Mouse (Mus musculus): Measurements from ENCODE around the gene Usp17lb.
"Not testable (repeated sequence)": the region's sequence is repeated elsewhere in the genome, so short reads cannot be mapped to it uniquely, and the experiment has no call there.

Usp17lb gene

DNA sequence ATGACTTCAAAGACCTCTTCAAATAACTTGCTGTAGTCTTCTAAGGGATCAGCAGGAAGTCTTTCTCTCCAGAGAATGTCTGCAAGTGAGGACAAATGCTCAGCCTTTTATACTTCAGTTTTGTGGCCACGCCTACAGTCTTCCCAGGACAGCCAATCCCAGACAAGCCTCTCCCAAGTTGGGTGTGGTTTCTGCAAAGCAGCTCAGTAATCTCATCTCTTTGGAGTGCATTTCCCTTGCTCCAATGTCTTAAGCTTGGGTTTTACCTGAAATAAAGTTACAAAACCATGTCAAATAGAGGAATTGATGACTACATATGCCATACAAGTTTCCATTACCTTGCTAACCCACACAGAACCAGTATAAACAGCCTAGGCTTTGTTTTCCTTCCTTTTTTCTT lies at the start of gene Usp17lb:
TSS of gene Usp17lb (minus strand) at position 101 of the 400 bp plus-strand sequence.
- in situ Hi-C loops (cut with MboI; ENCODE audit: unreplicated experiment in 2 of 2), result no loop called here

DNA sequence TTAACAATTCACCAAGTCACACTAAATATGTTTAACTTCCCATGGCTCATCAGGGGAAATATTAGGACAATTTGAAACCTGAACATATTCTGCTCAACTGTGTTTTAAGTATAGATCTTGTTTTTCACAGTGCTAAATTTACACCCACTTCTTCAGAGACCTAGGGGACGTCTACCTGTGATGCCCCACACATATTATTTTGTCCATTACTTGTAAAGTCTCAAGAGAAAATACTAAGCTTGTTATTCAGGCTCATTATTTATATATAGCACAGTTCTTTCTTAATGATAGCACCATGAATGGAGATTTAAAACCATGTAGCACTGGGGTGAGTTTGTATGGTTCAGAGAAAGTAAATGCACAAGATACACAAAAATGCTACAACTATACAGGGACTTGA lies 35.3 kb upstream of the Usp17lb start, which contains the start of gene Olfr665:
TSS of gene Olfr665 (plus strand) at position 301 of the 400 bp plus-strand sequence.
- in situ Hi-C loops (cut with MboI; ENCODE audit: unreplicated experiment in 2 of 2), result no loop called here

DNA sequence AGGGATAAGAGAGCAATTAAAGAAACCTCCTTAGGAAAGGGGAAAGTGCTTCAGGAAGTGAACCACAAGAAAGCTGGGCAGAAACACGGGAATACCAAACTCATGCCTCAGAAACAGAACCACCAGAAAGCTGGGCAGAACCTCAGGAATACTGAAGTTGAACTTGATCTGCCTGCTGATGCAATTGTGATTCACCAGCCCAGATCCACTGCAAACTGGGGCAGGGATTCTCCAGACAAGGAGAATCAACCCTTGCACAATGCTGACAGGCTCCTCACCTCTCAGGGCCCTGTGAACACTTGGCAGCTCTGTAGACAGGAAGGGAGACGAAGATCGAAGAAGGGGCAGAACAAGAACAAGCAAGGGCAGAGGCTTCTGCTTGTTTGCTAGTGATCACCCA lies 19.0 kb upstream of the Usp17lb start:
- in situ Hi-C loops (cut with MboI; ENCODE audit: unreplicated experiment in 2 of 2), result no loop called here

GRCm38 (mm10) chr7:104857683-104858082 lies 15.3 kb upstream of the Usp17lb start:
- in situ Hi-C loops (cut with MboI; ENCODE audit: unreplicated experiment in 2 of 2), result no loop called here

GRCm38 (mm10) chr7:104856709-104857108 lies 14.3 kb upstream of the Usp17lb start, which contains the start of gene Usp17la:
Gene Usp17la, plus strand, starts transcription at chr7:104857009.
- in situ Hi-C loops (cut with MboI; ENCODE audit: unreplicated experiment in 2 of 2), result not testable (repeated sequence)

DNA sequence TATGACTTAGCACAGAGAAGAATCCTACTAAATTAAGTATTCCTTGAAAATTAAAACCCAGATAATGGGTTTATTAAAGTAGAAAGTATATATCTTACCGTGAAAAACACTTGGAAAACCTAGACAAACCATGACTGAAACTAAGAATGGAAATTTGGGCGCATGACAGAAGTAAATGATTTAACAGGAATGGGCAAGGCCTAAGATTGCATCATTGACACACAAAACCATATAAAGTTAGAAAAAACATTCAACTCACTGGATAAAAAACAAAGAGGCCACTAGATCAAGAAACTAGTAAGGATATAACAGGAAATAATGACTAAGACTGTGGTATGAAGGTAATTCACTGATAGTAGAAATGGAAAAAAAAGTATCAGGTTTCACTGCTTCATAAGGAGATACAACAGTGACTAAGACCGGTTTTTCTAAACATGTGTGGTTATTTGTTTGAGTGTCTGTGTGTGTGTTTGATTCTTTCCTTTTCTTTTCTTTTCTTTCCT lies 12.9 kb upstream of the Usp17lb start:
- in situ Hi-C loops (cut with MboI; ENCODE audit: unreplicated experiment in 2 of 2), result no loop called here

DNA sequence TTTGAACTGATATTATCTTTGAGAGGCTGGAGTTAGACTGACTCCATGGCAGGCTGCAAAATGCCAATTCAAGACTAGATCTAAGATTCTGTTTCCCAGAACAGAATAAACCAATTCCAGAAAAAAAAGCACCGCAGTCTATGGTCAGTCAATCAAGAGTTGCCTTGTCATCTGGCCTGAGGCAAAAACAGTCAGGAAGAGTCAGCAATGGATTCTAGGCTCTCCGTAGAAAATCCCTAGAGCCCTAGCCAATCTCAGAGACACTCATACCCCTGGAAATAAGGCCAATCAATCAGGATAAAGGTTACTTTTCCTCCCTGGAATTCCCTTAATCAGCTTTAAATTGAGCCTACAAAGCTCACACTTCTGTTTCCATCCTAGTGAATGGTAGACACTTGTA lies 9.1 kb upstream of the Usp17lb start:
- in situ Hi-C loops (cut with MboI; ENCODE audit: unreplicated experiment in 2 of 2), result not testable (repeated sequence)

DNA sequence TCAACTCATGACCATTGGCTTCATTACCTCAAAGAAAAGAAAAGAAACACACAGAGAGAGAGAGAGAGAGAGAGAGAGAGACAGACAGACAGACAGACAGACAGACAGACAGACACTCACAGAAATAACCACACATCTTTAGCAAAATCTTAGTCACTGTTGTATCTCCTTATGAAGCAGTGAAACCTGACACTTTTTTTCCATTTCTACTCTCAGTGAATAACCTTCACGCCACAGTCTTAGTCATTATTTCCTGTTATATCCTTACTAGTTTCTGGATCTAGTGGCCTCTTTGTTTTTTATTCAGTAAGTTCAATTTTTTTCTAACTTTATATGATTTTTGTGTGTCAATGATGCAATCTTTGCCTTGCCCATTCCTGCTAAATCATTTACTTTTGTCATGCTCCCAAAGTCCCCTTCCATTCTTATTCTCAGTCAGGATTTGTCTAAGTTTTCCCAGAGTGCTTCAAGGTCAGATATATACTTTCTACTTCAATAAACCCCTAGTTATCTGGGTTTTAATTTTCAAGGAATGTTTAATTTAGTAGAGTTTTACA lies 1.4 kb upstream of the Usp17lb start:
- in situ Hi-C loops (cut with MboI; ENCODE audit: unreplicated experiment in 2 of 2), result no loop called here

- in situ Hi-C loops (cut with MboI; ENCODE audit: unreplicated experiment in 2 of 2), result not testable (repeated sequence)
Observed at GRCm38 (mm10) chr7:104810335-104810734, 32.1 kb downstream of the Usp17lb start.

DNA sequence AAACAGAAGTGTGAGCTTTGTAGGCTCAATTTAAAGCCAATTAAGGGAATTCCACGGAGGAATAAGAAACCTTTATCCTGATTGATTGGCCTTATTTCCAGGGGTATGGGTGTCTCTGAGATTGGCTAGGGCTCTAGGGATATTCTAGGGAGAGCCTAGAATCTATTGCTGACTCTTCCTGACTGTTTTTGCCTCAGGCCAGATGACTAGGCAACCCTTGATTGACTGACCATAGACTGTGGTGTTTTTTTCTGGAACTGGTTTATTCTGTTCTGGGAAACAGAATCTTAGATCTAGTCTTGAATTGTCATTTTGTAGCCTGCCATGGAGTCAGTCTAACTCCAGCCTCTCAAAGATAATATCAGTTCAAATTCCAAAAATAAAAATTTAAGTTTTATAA lies 51.6 kb downstream of the Usp17lb start:
- in situ Hi-C loops (cut with MboI; ENCODE audit: unreplicated experiment in 2 of 2), result no loop called here

Measured in v-Abl transformed pro-B cells (cell line).